8 mouse cellular contexts compared by ENCODE assay signal in the genomic region with DNA sequence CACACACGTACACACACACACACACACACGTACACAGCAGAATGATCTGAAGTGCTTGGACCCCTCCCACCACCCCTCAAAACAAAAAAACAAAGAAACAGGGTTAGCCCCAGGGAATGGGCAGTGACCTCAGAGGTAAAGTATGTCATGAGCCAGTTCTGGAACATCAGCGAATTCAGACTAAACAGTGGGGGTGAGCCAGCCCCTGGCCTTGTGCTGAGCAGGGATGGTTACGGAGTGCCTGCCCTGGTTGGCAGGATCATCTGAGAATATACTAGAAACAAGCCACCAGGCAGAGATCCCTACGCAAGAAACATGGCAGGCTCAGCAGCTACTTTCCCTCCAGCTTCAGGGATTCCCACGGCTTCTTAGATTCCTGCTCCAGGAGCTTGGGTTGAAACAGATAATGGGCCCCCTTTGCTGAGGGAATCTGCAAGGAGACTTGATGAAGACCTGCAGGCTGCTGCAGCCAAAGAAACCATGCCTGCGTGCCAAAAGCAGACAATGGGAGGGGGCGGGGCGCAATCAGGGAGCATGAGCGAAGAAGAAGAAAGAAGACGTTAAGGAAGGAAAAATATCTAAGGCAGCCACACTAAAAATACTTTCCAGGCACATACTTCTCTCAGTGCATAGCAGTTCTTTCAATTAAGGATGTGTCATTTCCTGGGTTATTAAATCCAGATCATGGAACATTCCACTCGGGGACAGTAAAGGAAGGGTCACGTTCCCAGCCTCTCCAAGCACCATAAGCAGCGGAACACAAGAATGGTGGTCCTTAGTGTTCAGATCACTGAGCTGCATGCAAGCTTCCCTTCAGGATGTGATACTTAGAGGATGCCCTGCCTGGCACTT. TPM values are rescaled to one million over a fixed set of nuclear protein-coding genes. Genes with fewer than 3 reads are reported as not detected.
A peak's percentile ranks its signal among the peaks of the same experiment; 100 is the strongest.
DNase-seq lines count a peak whose midpoint lies in the region; ATAC-seq and TF ChIP-seq lines count a peak whose summit lies in the region.

No protein-coding gene starts in this region.

- H3K4me2 ChIP-seq in heart, embryonic 14.5 days (ENCODE audit: low read length): peak overlapping the region; percentile 0; the same call in 1 of the 2 replicates
- H3K4me2 ChIP-seq in limb, embryonic 15.5 days: peak overlapping the region; percentile 24

- H3K9ac ChIP-seq in heart, embryonic 14.5 days (ENCODE audit: low read length): peak overlapping the region; percentile 54; the same call in 1 of the 2 replicates
- H3K9ac ChIP-seq in limb, embryonic 15.5 days: no peak overlapping the region

- peaks cover 19% of the 10 kb centered on the region for H3K36me3 ChIP-seq in heart, embryonic 14.5 days (ENCODE audit: control insufficient read depth, insufficient read depth, low read length)
- no peaks in the 10 kb centered on the region for H3K36me3 ChIP-seq in limb, embryonic 15.5 days
- peaks cover 54% of the 10 kb centered on the region for H3K36me3 ChIP-seq in small intestine, adult 2 months (ENCODE audit: control insufficient read depth, insufficient read depth, low read length)

- no peak for TF ChIP-seq POLR2A in small intestine, adult 2 months (IDR thresholded peaks at IDR 0.05; ENCODE audit: low read depth, low read length)

- no peak overlapping the region for H3K4me3 ChIP-seq in heart, embryonic 14.5 days (ENCODE audit: control insufficient read depth in 1 of 2, insufficient read depth in 1 of 2, low read depth in 1 of 2, low read length in 2 of 2)
- no peak overlapping the region for H3K4me3 ChIP-seq in limb, embryonic 15.5 days
- no peak overlapping the region for H3K4me3 ChIP-seq in small intestine, adult 2 months (ENCODE audit: low read depth, low read length)

- H3K4me1 ChIP-seq in heart, embryonic 14.5 days (ENCODE audit: control insufficient read depth in 2 of 2, insufficient read depth in 2 of 2, low read length in 2 of 2): peaks cover 36 to 46% of the 10 kb centered on the region in 2 experiments
- H3K4me1 ChIP-seq in limb, embryonic 15.5 days: peaks cover 16% of the 10 kb centered on the region
- H3K4me1 ChIP-seq in small intestine, adult 2 months (ENCODE audit: control insufficient read depth, insufficient read depth, insufficient read length, low read length): no peaks in the 10 kb centered on the region

- H3K27ac ChIP-seq in heart, embryonic 14.5 days (replicated peaks in 1 of 2; ENCODE audit: control insufficient read depth in 1 of 2, insufficient read depth in 1 of 2, low read depth in 2 of 2, low read length in 2 of 2): peak overlapping the region; percentile 69 to 89
- H3K27ac ChIP-seq in limb, embryonic 15.5 days: peak overlapping the region; percentile 82
- peak overlapping the region; percentile 18; the same call in 1 of the 2 replicates for H3K27ac ChIP-seq in small intestine, adult 2 months (ENCODE audit: insufficient read depth, low read depth, low read length)

- no peaks in the 10 kb centered on the region for H3K9me3 ChIP-seq in heart, embryonic 14.5 days (ENCODE audit: control insufficient read depth, low read length)
- no peaks in the 10 kb centered on the region for H3K9me3 ChIP-seq in limb, embryonic 15.5 days

- peak; percentile 66 for ATAC-seq in heart, embryonic 14.5 days (ENCODE audit: insufficient number of reproducible peaks, insufficient read depth, low FRiP score, low read depth)
- ATAC-seq in limb, embryonic 15.5 days (ENCODE audit: insufficient number of reproducible peaks, low FRiP score, low TSS enrichment, low read depth): peak; percentile 35

- TF ChIP-seq CTCF in small intestine, adult 2 months (IDR thresholded peaks at IDR 0.05; ENCODE audit: extremely low read depth, insufficient read length, insufficient replicate concordance, low read depth, low read length): no peak

- 30% methylated on average over 14 of the region's 14 CpGs for WGBS in heart, embryonic 14.5 days
- WGBS in limb, embryonic 15.5 days: 43% methylated on average over 14 of the region's 14 CpGs
- WGBS in small intestine, adult 2 months: 68% methylated on average over 14 of the region's 14 CpGs

- DNase-seq in adrenal gland, adult 2 months: peak; percentile 30
- DNase-seq in adrenal gland, postnatal 4 days (ENCODE audit: low spot score in 2 of 2): no peak
- DNase-seq in right cerebral cortex, postnatal 14 days: peak; percentile 51
- no peak for DNase-seq in right cerebral cortex, postnatal 25 days
- no peak for DNase-seq in spleen, postnatal 14 days (ENCODE audit: low spot score in 2 of 2)

- H3K27me3 ChIP-seq in heart, embryonic 14.5 days (ENCODE audit: control insufficient read depth, insufficient read depth, low read length): no peaks in the 10 kb centered on the region
- H3K27me3 ChIP-seq in limb, embryonic 15.5 days: no peaks in the 10 kb centered on the region
- H3K27me3 ChIP-seq in small intestine, adult 2 months (ENCODE audit: control insufficient read depth, insufficient read depth, low read length): no peaks in the 10 kb centered on the region

RNA-seq across cellular contexts. Expression of a gene that starts 30.6 kb away (rescaled TPM):
- 10 to 100 TPM; 20.9 to 25.8 TPM for total RNA-seq in adrenal gland, adult 2 months (2021)
- polyA plus RNA-seq in adrenal gland, adult 2 months (2012; rRNA removed): 3.7 and 4.9 TPM in 2 replicates
- 10 to 100 TPM; 39.4 to 44.8 TPM for total RNA-seq in adrenal gland, postnatal 4 days (2021)
- polyA plus RNA-seq in heart, embryonic 14.5 days (2014; fragmentation: Nextera tagmentation; extraction: Ambion mirVana): 266 and 278 TPM in 2 replicates
- 179 and 204 TPM in 2 replicates for polyA plus RNA-seq in limb, embryonic 15.5 days (2015; fragmentation: Nextera tagmentation; extraction: Ambion mirVana)
- polyA plus RNA-seq in small intestine, adult 2 months (2012; rRNA removed): 92.8 and 353 TPM in 2 replicates

RNA-seq across cellular contexts. Expression of a gene that starts 53.9 kb away (rescaled TPM):
- 1 to 10 TPM; 1.2 to 2.4 TPM for total RNA-seq in adrenal gland, adult 2 months (2021)
- polyA plus RNA-seq in adrenal gland, adult 2 months (2012; rRNA removed): not detected in 2 replicates
- 10 to 100 TPM in 1 of 2 experiments, 1 to 10 TPM in 1; 1.3 to 11.1 TPM for total RNA-seq in adrenal gland, postnatal 4 days (2021)
- not detected in 2 replicates for polyA plus RNA-seq in heart, embryonic 14.5 days (2014; fragmentation: Nextera tagmentation; extraction: Ambion mirVana)
- polyA plus RNA-seq in limb, embryonic 15.5 days (2015; fragmentation: Nextera tagmentation; extraction: Ambion mirVana): not detected in 2 replicates
- polyA plus RNA-seq in small intestine, adult 2 months (2012; rRNA removed): not detected in 2 replicates

Comparison
In these comparisons a context has a peak if more than half of its experiments do, and no peak if none do; other contexts are left out.
1. DNase-seq: peak in adrenal gland, adult 2 months (single experiment) and right cerebral cortex, postnatal 14 days (single experiment); none in adrenal gland, postnatal 4 days (0 of 2), right cerebral cortex, postnatal 25 days (single experiment) and spleen, postnatal 14 days (0 of 2).
2. H3K27ac ChIP-seq: peak in every context shown above with its lines; median percentile 82 in limb, embryonic 15.5 days; 79 in heart, embryonic 14.5 days; 18 in small intestine, adult 2 months.
3. RNA of a gene that starts 30.6 kb away (polyA plus RNA-seq): 92.8 to 353 TPM in small intestine, adult 2 months, 266 to 278 TPM in heart, embryonic 14.5 days and 179 to 204 TPM in limb, embryonic 15.5 days; 3.7 to 4.9 TPM in adrenal gland, adult 2 months; every median in the first group is over 10 times any median in the second.